Mouse (Mus musculus): ENCODE data around the gene Igf2bp3. TPM values are rescaled to one million over a fixed set of nuclear protein-coding genes. Genes with fewer than 3 reads are reported as not detected.

The Igf2bp3 gene
- polyA plus RNA-seq, 1 experiment from 2014 or later = 15.5 TPM

- Histone ChIP-seq H3K4me2 (ENCODE audit: low read length) (no peak overlapping the region), H3K9me3 (ENCODE audit: control insufficient read depth, low read length) (no peaks in the 10 kb centered on the region), H3K4me3 (ENCODE audit: low read length) (no peak overlapping the region), H3K4me1 (ENCODE audit: control insufficient read depth, insufficient read depth, low read depth, low read length) (no peaks in the 10 kb centered on the region), H3K27ac (ENCODE audit: low read depth, low read length) (no peak overlapping the region), H3K36me3 (ENCODE audit: control insufficient read depth, insufficient read depth, low read length) (peaks cover 38% of the 10 kb centered on the region), H3K27me3 (replicated peaks; ENCODE audit: control insufficient read depth, insufficient read depth, low read length) (no peaks in the 10 kb centered on the region), H3K9ac (ENCODE audit: low read depth, low read length) (no peak overlapping the region)
- ATAC-seq = no peak
- 50% methylated on average over 2 of the region's 2 CpGs for WGBS
These were observed 32.5 kb upstream of the Igf2bp3 start for GRCm38 (mm10) chr6:49247246-49247645.

GRCm38 (mm10) chr6:49242331-49242730 lies 27.6 kb upstream of the Igf2bp3 start:
- ATAC-seq = no peak
- H3K36me3 ChIP-seq (ENCODE audit: control insufficient read depth, insufficient read depth, low read length) = peaks cover 29% of the 10 kb centered on the region
- H3K4me1 ChIP-seq (ENCODE audit: control insufficient read depth, insufficient read depth, low read depth, low read length) = no peaks in the 10 kb centered on the region
- no peak overlapping the region for H3K27ac ChIP-seq (ENCODE audit: low read depth, low read length)
- H3K9me3 ChIP-seq (ENCODE audit: control insufficient read depth, low read length) = no peaks in the 10 kb centered on the region
- no peak overlapping the region for H3K4me2 ChIP-seq (ENCODE audit: low read length)
- no peak overlapping the region for H3K9ac ChIP-seq (ENCODE audit: low read depth, low read length)
- WGBS = 90% methylated on average over 1 of the region's 1 CpGs
- H3K4me3 ChIP-seq (ENCODE audit: low read length) = no peak overlapping the region
- H3K27me3 ChIP-seq (replicated peaks; ENCODE audit: control insufficient read depth, insufficient read depth, low read length) = no peaks in the 10 kb centered on the region

DNA sequence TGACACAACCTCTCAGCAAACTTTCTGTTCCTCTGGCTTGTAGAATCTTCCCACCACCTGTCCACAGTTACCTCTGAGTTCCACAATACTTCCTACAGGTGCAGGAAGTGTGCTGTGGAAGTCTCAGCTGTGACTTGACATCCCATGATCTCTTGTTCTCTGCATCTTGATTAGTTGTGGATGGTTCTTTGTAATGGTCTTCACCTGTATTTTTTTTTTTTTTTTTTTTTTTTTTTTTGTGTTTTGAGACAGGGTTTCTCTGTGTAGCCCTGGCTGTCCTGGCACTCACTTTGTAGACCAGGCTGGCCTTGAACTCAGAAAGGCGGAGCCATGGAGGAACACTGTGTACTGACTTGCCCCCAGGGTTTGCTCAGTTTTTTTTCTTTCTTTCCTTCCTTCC lies 26.8 kb upstream of the Igf2bp3 start:
- no peak for ATAC-seq
- H3K4me2 ChIP-seq (ENCODE audit: low read length) = no peak overlapping the region
- H3K4me3 ChIP-seq (ENCODE audit: low read length) = no peak overlapping the region
- H3K9ac ChIP-seq (ENCODE audit: low read depth, low read length) = no peak overlapping the region
- H3K4me1 ChIP-seq (ENCODE audit: control insufficient read depth, insufficient read depth, low read depth, low read length) = no peaks in the 10 kb centered on the region
- no peaks in the 10 kb centered on the region for H3K27me3 ChIP-seq (replicated peaks; ENCODE audit: control insufficient read depth, insufficient read depth, low read length)
- peaks cover 29% of the 10 kb centered on the region for H3K36me3 ChIP-seq (ENCODE audit: control insufficient read depth, insufficient read depth, low read length)
- H3K9me3 ChIP-seq (ENCODE audit: control insufficient read depth, low read length) = no peaks in the 10 kb centered on the region
- WGBS = 96% methylated on average over 1 of the region's 1 CpGs
- no peak overlapping the region for H3K27ac ChIP-seq (ENCODE audit: low read depth, low read length)

DNA sequence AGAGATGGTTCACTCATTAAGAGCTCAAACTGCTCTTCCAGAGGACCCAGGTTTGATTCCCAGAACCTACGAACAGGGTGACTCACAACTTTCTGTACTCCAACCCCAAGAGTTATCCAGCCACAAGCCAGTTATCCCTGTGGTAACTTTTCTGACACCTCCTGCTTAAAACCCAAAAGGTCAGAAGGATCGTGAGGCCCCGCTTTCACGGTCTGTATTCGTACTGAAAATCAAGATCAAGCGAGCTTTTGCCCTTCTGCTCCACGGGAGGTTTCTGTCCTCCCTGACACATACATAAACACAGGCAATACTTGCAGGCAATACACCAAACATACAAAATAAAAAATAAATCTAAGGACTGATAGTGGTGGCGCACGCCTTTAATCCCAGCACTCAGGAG lies 21.6 kb upstream of the Igf2bp3 start:
- Histone ChIP-seq H3K9ac (ENCODE audit: low read depth, low read length) (no peak overlapping the region), H3K4me2 (ENCODE audit: low read length) (no peak overlapping the region), H3K27ac (ENCODE audit: low read depth, low read length) (no peak overlapping the region), H3K27me3 (replicated peaks; ENCODE audit: control insufficient read depth, insufficient read depth, low read length) (no peaks in the 10 kb centered on the region), H3K4me3 (ENCODE audit: low read length) (no peak overlapping the region), H3K36me3 (ENCODE audit: control insufficient read depth, insufficient read depth, low read length) (no peaks in the 10 kb centered on the region), H3K9me3 (ENCODE audit: control insufficient read depth, low read length) (no peaks in the 10 kb centered on the region), H3K4me1 (ENCODE audit: control insufficient read depth, insufficient read depth, low read depth, low read length) (no peaks in the 10 kb centered on the region)
- 54% methylated on average over 9 of the region's 9 CpGs for WGBS
- ATAC-seq = peak; percentile 96

GRCm38 (mm10) chr6:49233356-49233755 lies 18.6 kb upstream of the Igf2bp3 start:
- Histone ChIP-seq H3K27ac (ENCODE audit: low read depth, low read length) (no peak overlapping the region), H3K36me3 (ENCODE audit: control insufficient read depth, insufficient read depth, low read length) (no peaks in the 10 kb centered on the region)
- 57% methylated on average over 4 of the region's 4 CpGs for WGBS

DNA sequence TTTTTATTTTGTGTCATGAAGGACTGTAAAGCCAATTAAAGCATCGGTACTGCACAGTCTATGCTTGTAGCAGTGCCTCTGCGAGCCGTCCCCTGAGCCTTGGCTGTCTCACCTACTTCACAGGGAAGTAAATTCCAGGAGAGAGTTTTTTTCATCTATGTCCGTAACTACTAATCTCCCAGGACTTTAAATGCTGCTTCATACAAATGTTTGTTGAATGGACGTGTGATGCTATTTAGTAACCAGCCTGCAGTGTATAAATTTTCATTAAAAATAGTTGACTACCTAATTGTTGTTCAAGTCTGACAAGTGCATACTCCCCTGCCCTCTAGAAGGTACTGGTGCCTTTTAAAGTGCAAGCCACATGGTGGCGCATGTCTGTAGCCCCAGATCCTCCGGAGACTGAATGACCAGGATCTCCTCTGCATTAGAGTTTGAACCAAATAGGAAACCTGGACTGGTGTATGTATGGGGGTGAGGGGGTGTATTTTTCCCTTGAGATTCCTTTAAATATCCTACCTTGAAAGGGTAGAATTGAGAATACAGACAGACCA lies 13.4 kb upstream of the Igf2bp3 start:
- no peaks in the 10 kb centered on the region for H3K4me1 ChIP-seq (ENCODE audit: control insufficient read depth, insufficient read depth, low read depth, low read length)
- WGBS = 17% methylated on average over 7 of the region's 7 CpGs
- H3K4me3 ChIP-seq (ENCODE audit: low read length) = no peak overlapping the region
- H3K9ac ChIP-seq (ENCODE audit: low read depth, low read length) = no peak overlapping the region
- H3K36me3 ChIP-seq (ENCODE audit: control insufficient read depth, insufficient read depth, low read length) = no peaks in the 10 kb centered on the region
- no peak overlapping the region for H3K4me2 ChIP-seq (ENCODE audit: low read length)
- ATAC-seq = 0 out of 2 replicates have a peak, but pooled peaks have one; percentile 17
- no peak overlapping the region for H3K27ac ChIP-seq (ENCODE audit: low read depth, low read length)
- no peaks in the 10 kb centered on the region for H3K27me3 ChIP-seq (replicated peaks; ENCODE audit: control insufficient read depth, insufficient read depth, low read length)
- no peaks in the 10 kb centered on the region for H3K9me3 ChIP-seq (ENCODE audit: control insufficient read depth, low read length)

More at GRCm38 (mm10) chr6:49233356-49233755, 18.6 kb upstream of the Igf2bp3 start:
- no peaks in the 10 kb centered on the region for H3K4me1 ChIP-seq (ENCODE audit: control insufficient read depth, insufficient read depth, low read depth, low read length)
- no peak overlapping the region for H3K9ac ChIP-seq (ENCODE audit: low read depth, low read length)
- no peak overlapping the region for H3K4me2 ChIP-seq (ENCODE audit: low read length)
- H3K4me3 ChIP-seq (ENCODE audit: low read length) = no peak overlapping the region
- ATAC-seq = no peak
- H3K27me3 ChIP-seq (replicated peaks; ENCODE audit: control insufficient read depth, insufficient read depth, low read length) = no peaks in the 10 kb centered on the region
- no peaks in the 10 kb centered on the region for H3K9me3 ChIP-seq (ENCODE audit: control insufficient read depth, low read length)

DNA sequence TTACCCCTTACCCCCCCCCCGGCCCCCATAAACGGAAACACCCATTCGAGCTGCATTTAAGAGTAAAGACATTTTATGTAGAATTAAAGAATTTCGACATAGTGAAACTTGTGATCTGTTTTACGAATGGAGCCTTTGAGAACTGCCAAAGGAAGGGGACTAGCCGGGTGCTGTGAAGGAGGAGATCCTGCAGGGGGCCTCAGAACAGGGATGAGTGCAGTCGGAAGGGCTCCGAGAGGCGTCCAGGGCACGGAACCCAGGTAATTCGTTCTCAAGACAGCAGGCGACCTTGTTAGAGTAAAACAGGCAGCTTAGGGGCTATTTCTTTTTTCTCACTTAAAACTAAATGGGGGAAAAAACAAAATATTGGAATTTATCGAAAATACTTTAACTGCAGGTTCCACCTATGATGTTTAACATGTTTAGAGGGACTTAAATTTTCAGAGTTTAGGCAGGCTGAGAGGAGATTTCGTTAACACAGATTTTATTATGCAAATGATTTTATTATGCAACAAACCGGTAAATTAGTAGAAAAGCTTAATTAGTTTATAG lies 12.5 kb upstream of the Igf2bp3 start:
- H3K27ac ChIP-seq (ENCODE audit: low read depth, low read length) = no peak overlapping the region
- H3K4me3 ChIP-seq (ENCODE audit: low read length) = no peak overlapping the region
- no peaks in the 10 kb centered on the region for H3K27me3 ChIP-seq (replicated peaks; ENCODE audit: control insufficient read depth, insufficient read depth, low read length)
- no peak overlapping the region for H3K9ac ChIP-seq (ENCODE audit: low read depth, low read length)
- no peak for ATAC-seq
- H3K36me3 ChIP-seq (ENCODE audit: control insufficient read depth, insufficient read depth, low read length) = no peaks in the 10 kb centered on the region
- H3K9me3 ChIP-seq (ENCODE audit: control insufficient read depth, low read length) = no peaks in the 10 kb centered on the region
- peak overlapping the region; percentile 34 for H3K4me2 ChIP-seq (ENCODE audit: low read length)
- H3K4me1 ChIP-seq (ENCODE audit: control insufficient read depth, insufficient read depth, low read depth, low read length) = no peaks in the 10 kb centered on the region
- 10% methylated on average over 15 of the region's 15 CpGs for WGBS

- no peak for ATAC-seq
- Histone ChIP-seq H3K9ac (ENCODE audit: low read depth, low read length) (no peak overlapping the region), H3K4me2 (ENCODE audit: low read length) (no peak overlapping the region), H3K4me3 (ENCODE audit: low read length) (no peak overlapping the region), H3K27ac (ENCODE audit: low read depth, low read length) (no peak overlapping the region), H3K4me1 (ENCODE audit: control insufficient read depth, insufficient read depth, low read depth, low read length) (no peaks in the 10 kb centered on the region), H3K27me3 (replicated peaks; ENCODE audit: control insufficient read depth, insufficient read depth, low read length) (no peaks in the 10 kb centered on the region), H3K36me3 (ENCODE audit: control insufficient read depth, insufficient read depth, low read length) (no peaks in the 10 kb centered on the region), H3K9me3 (ENCODE audit: control insufficient read depth, low read length) (no peaks in the 10 kb centered on the region)
- 88% methylated on average over 3 of the region's 3 CpGs for WGBS
These were observed 11.0 kb upstream of the Igf2bp3 start for GRCm38 (mm10) chr6:49225728-49226123.

- no peak overlapping the region for H3K27ac ChIP-seq (ENCODE audit: low read depth, low read length)
- H3K4me1 ChIP-seq (ENCODE audit: control insufficient read depth, insufficient read depth, low read depth, low read length) = no peaks in the 10 kb centered on the region
- no peak overlapping the region for H3K9ac ChIP-seq (ENCODE audit: low read depth, low read length)
- H3K4me3 ChIP-seq (ENCODE audit: low read length) = no peak overlapping the region
- no peaks in the 10 kb centered on the region for H3K9me3 ChIP-seq (ENCODE audit: control insufficient read depth, low read length)
- H3K4me2 ChIP-seq (ENCODE audit: low read length) = no peak overlapping the region
- no peaks in the 10 kb centered on the region for H3K36me3 ChIP-seq (ENCODE audit: control insufficient read depth, insufficient read depth, low read length)
- WGBS = 65% methylated on average over 11 of the region's 11 CpGs
- no peak for ATAC-seq
- H3K27me3 ChIP-seq (replicated peaks; ENCODE audit: control insufficient read depth, insufficient read depth, low read length) = peaks cover 1% of the 10 kb centered on the region; the same call in 1 of the 2 replicates
These were observed 10.4 kb upstream of the Igf2bp3 start for GRCm38 (mm10) chr6:49224923-49225727.
